Mouse (Mus musculus): ENCODE measurements around the gene Pde4d.

The Pde4d gene

GRCm38 (mm10) chr13:109568638-109569468 is 1119.1 kb downstream of the Pde4d start:
- DNase-seq (ENCODE audit: low read depth): no peak

- no peak for DNase-seq (ENCODE audit: low read depth)
These were observed 1119.7 kb downstream of the Pde4d start for GRCm38 (mm10) chr13:109569491-109569890.

- no peak for DNase-seq (ENCODE audit: low read depth)
These were observed 1127.0 kb downstream of the Pde4d start for GRCm38 (mm10) chr13:109576725-109577124.

GRCm38 (mm10) chr13:109577454-109577853 is 1127.7 kb downstream of the Pde4d start:
- no peak for DNase-seq (ENCODE audit: low read depth)

- DNase-seq (ENCODE audit: low read depth): no peak
These were observed 1128.2 kb downstream of the Pde4d start for GRCm38 (mm10) chr13:109577901-109578300.

GRCm38 (mm10) chr13:109581284-109582070 is 1131.7 kb downstream of the Pde4d start:
- DNase-seq (ENCODE audit: low read depth): no peak

GRCm38 (mm10) chr13:109590048-109590447 is 1140.3 kb downstream of the Pde4d start:
- DNase-seq (ENCODE audit: low read depth): no peak

- DNase-seq (ENCODE audit: low read depth): no peak
These were observed 1142.5 kb downstream of the Pde4d start for GRCm38 (mm10) chr13:109592192-109592797.

- DNase-seq (ENCODE audit: low read depth): no peak
These were observed 1150.0 kb downstream of the Pde4d start for GRCm38 (mm10) chr13:109599711-109600110.

- DNase-seq (ENCODE audit: low read depth): no peak
These were observed 1154.3 kb downstream of the Pde4d start for GRCm38 (mm10) chr13:109604017-109604416.

- no peak for DNase-seq (ENCODE audit: low read depth)
These were observed 1155.4 kb downstream of the Pde4d start for GRCm38 (mm10) chr13:109605140-109605539.

GRCm38 (mm10) chr13:109609106-109609804 is 1159.5 kb downstream of the Pde4d start:
- DNase-seq (ENCODE audit: low read depth): no peak

- DNase-seq (ENCODE audit: low read depth): no peak
These were observed 1160.0 kb downstream of the Pde4d start for GRCm38 (mm10) chr13:109609805-109610187.

GRCm38 (mm10) chr13:109610772-109611171 is 1161.0 kb downstream of the Pde4d start:
- no peak for DNase-seq (ENCODE audit: low read depth)

- DNase-seq (ENCODE audit: low read depth): no peak
These were observed 1165.6 kb downstream of the Pde4d start for GRCm38 (mm10) chr13:109615213-109615784.

- no peak for DNase-seq (ENCODE audit: low read depth)
These were observed 1166.1 kb downstream of the Pde4d start for GRCm38 (mm10) chr13:109615785-109616281.

- DNase-seq (ENCODE audit: low read depth): no peak
These were observed 1169.5 kb downstream of the Pde4d start for GRCm38 (mm10) chr13:109619158-109619657.

GRCm38 (mm10) chr13:109622207-109622606 is 1172.5 kb downstream of the Pde4d start:
- DNase-seq (ENCODE audit: low read depth): no peak

- no peak for DNase-seq (ENCODE audit: low read depth)
These were observed 1173.5 kb downstream of the Pde4d start for GRCm38 (mm10) chr13:109623201-109623600.

- no peak for DNase-seq (ENCODE audit: low read depth)
These were observed 1175.1 kb downstream of the Pde4d start for GRCm38 (mm10) chr13:109624772-109625349.

Data from fibroblast of lung, adult 2 months (primary cell).